Mouse (Mus musculus) adrenal gland, postnatal 14 days (tissue): Measurements from ENCODE around the gene Gucy1b2. TPM values are rescaled to one million over a fixed set of nuclear protein-coding genes. Genes with fewer than 3 reads are reported as not detected.
A peak's percentile ranks its signal among the peaks of the same experiment; 100 is the strongest.

Experiments used
- DNase-seq: peaks from one replicate; pipeline ENCODE4 v3.0.0; 2021; ENCODE audit warnings: mixed read lengths
- total RNA-seq: library from RNA; stranded (reverse); gene quantifications from 2 replicates; pipeline ENCODE4 v1.2.3, GENCODE M21; 2021

The Gucy1b2 gene
- total RNA-seq, 1 experiment from 2014 or later, result 0.93 TPM

DNA sequence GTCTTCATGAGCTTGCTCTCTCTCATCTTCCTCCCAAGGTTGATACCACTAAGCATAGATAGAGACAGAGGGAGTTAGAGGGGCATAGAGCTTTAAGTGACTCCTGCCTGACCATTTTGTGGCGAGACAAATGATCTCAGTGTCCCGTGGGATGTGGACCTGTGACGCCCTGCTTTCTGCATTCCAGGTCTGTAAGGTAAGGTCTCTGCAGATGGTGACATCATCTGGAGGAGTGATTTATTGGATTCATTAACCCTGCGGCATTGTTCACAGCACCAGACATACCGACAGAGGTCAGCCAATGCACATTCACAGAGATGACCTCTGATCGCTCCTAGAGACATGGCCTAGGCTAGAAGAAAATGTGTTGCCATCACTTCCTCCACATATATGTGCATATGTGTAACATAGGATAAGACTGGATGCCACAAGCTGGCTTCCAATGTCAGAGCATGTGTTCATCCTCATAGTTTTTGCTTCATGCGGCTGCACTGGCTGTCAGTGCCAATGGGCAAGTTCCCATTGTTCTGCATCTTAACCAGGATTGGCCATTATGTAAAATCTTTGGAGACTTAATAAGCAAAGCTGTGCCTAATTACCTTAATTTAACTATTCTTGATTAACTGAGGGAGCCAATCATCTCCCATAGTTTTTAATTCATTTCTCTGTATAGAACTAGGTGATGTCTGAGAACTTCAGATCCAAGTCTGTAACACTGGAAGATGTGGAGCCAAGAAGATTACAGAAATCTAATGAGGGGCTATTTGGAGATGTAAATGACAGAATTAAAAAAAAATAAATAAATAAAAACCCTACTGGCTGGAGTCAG lies 9.5 kb downstream of the Gucy1b2 start:
- DNase-seq, result no peak

DNA sequence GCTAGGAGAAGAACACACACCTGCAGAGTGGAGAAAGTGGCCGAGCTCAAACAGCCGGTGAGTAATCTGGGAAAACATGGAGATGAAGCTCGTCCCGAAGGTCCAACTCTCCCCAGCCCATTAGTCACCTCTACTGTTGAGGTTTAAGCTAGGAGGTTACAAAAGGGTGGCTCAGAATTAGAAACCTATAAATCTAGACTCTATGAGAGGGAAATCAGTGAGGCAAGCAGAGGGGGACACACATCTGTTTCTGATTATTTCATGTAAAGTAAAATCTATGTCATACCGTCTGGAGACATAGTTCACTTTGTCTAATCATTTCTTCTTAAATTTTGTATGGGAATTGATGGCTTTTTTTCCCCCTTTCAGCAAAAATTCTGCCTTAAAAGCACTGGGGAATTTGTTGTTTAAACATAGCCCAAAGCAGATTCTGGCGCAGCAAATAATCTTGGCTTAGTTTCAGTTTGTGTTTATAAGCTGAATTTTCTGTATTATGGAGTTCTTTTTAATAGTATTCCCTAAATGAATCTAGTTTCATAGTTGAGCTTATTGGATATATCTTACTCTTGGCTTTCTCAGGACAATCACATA lies 12.2 kb downstream of the Gucy1b2 start:
- no peak for DNase-seq

DNA sequence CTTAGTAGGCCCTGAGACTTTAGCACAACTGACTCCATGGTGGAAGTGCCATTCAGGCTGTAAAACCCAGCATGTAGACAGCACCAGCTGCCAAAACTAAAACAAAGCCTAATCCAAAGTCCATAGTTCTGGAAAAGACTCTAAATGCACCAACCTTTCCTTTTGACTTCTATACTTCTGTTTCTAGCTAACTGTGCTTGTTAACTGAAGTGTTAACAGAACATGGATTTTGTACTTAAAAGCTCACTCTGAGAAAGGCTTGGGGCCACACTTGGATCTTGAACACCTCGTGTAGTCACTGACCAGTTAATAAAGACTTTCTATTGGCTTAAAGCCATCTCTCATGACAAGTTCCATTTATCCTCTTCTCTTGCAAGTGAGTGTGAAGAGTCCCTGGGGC lies 13.1 kb downstream of the Gucy1b2 start:
- DNase-seq, result no peak

DNA sequence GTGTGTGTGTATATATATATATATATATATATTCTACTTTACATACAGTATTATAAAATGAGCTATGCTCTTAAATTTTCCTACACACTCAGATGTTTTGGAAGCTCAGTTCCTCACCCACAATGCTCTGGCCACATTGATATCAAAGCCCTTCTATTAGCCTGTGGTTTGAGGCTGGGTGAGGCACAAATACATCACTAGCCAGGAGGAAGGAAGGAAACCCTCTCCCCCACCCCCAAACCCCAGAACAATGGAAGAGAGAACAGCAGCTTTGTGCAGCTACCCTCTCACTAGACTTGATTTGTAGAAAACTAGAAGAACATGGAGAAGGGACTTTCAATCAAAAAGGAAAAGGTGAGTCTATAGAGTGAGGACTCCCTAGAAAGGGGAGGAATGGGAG lies 16.1 kb downstream of the Gucy1b2 start:
- no peak for DNase-seq

DNA sequence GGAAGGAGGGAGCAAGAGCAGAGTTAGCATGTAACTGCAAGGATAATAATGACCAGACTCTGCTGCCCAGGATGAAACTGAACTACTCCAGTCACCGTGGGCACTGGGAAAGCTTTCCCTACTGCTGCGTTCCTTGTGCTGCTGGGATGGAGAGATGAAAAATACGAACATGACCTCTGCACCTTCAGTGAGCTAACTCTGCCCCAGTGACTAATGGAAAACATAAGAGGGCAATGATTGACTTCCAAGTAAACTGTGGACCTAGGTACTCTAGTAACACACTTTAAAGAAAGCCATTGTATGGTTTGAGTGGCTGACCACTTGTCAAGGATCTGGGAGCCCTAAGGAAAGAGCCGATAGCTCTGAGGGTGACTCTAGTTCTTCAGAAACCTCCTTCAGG lies 17.9 kb downstream of the Gucy1b2 start:
- no peak for DNase-seq

DNA sequence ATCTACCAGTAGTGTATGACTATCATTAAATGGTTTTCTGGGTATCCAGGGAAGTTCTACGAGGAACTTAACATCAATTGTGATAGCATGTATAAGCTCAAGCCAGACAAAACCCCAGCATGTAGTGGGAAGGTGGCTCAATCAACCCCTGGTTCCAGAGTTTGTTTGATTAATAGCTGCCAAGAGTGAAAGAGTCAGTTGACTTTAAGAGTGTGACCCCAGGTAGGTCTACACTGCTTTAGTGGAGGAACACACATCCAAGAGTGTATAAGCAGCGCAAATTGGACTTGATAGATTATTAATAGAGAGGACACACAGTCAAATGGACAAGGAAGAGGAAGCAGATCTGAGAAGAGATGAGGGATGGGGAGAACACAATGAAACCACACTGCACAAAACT lies 18.3 kb downstream of the Gucy1b2 start:
- DNase-seq, result no peak

DNA sequence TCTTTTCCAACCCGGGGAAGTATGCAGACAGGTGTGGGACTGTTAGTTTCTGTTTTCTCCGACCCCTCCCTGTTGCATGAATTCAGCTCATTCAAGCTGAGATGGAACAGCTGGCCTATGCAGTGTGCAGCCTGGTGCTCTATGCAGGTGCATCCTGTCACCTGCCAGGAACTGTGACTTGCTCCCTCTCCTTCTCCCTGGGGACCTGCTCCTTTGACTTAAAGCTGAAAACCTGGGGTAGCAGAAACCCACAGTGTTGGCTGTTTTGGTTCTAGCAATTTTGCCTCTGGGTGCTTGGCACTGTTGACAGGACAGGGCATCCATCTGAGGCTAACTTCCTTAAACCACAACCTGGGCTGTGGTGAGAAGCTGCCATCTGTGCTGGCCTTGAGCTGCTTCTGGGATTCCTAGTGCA lies 30.8 kb downstream of the Gucy1b2 start:
- no peak for DNase-seq

DNA sequence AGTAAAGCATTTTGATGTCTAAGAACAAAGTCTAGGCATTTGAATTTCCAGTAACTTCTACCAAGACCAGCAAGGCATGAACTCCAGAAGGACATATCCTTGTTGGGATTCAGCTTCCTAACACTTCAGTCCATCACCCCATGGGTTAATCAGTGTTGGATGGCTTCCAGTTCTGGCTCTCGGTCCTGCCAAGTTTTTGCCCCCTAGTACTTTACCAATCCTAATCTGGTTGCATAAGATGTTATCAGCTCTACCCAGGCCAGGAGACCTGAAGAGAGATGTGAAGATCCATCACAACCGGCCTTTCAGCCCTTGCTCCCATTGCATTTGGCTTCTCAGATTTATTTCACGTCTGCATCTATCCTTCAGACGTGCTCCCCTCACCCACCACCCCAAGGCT lies 33.8 kb downstream of the Gucy1b2 start:
- DNase-seq, result no peak

DNA sequence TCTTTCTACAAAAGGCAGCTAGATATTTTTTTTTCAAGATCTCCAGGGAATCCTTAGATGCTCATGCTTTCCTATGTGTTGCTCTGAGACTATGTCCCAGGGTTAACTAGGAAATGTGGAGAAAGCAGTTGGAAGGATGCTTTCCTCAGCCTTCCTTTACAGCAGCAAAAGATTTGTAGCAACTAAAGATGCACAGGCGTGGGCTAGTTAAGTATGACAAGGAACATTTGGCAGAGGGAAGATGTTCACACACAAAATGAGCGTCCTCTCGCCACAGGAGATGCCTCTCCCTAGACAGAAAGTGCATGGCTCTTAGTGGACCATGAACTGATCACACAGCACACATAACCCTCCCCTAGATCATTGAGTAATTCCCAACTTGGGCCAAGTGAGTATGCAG lies 38.6 kb downstream of the Gucy1b2 start:
- DNase-seq, result no peak

DNA sequence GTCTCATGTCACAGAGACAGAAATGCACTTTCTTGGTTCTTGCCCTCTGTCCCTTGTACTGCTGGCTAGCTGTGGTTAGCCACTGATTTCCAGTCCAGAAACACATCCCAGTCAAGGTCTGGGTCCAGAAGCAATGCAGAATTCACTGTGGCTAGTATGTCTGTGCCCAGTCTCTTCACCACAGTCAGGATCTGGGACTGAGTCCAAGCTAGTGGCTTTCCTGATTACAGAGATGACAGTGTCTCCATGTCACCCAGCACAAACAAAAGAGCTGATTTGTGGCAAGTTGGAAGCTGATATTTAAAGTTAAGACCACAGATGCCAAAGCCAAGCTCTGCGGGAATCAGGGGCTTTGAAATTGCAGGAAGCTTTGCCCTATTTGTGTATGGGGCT lies 39.4 kb downstream of the Gucy1b2 start:
- DNase-seq, result peak; percentile 27

DNA sequence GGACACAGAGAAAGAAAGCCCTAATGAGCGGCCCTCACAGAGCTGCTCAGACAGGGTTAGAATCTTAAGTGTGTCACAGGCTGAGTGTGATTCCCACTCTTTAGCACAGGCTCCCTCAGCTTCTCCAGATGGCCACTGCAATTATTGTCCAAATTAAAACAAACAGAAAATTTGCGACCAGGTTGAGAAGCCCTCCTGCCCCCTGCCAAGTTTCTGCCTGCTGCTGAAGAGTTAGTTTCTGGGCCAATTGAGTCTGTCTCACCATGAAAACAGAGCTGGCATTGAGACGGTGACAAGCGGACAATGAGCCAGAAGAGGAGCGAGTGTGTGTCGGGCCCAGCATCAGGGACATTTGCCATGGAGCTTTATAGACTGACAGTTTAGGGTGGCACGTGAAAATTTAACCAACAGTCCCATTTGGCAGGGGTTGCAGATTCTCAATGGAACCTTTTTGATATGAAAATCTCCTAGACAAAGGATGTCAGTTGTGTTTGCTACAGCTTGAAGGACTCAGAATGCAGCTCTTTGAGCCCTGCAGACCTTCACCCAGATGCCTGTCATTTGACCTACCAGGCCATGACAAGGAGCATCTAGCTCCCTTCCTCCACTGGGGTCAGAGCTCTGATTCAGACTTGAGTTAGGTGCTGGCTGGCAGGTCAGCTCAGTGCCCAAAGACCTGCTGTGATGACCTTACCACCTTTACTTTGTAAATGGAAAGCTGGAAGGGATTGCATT lies 39.9 kb downstream of the Gucy1b2 start:
- no peak for DNase-seq

DNA sequence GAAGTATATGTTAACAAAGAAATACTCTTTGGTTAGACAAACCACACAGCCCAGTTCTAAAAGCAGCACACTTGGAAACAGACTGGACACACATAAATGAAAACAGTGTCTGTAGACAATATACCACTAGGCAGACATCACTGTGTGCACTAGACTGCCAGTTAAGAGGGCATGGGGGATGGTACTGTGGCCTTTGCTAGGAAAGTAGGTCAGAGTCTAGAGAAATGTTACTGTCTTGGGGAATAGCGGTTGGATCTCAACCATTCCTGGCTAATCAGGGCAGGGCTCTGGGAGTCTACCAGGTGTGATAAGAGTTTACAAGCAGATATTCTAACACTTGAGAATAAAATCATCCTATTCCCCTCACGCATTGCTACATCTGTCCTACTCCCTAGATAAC lies 60.7 kb downstream of the Gucy1b2 start:
- DNase-seq, result peak; percentile 42

DNA sequence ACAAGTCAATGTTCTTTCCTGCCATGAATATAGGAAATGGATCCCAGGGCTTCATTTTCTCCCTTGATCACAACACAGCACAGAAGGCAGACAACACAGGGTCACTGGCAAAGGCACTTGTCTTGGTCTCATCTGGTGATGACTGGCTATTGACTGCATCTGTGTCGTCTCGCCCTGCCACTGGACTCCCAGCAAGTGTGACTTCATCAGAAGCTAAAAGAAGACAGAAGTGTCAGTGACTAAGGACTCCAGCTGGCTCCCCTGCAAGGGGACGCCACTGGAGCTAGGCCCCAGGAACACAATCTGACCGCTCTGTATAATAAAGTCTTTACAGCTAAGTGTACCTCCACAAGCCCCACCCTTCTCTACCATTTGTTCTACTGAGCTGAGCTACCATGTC lies 63.3 kb downstream of the Gucy1b2 start:
- DNase-seq, result no peak

DNA sequence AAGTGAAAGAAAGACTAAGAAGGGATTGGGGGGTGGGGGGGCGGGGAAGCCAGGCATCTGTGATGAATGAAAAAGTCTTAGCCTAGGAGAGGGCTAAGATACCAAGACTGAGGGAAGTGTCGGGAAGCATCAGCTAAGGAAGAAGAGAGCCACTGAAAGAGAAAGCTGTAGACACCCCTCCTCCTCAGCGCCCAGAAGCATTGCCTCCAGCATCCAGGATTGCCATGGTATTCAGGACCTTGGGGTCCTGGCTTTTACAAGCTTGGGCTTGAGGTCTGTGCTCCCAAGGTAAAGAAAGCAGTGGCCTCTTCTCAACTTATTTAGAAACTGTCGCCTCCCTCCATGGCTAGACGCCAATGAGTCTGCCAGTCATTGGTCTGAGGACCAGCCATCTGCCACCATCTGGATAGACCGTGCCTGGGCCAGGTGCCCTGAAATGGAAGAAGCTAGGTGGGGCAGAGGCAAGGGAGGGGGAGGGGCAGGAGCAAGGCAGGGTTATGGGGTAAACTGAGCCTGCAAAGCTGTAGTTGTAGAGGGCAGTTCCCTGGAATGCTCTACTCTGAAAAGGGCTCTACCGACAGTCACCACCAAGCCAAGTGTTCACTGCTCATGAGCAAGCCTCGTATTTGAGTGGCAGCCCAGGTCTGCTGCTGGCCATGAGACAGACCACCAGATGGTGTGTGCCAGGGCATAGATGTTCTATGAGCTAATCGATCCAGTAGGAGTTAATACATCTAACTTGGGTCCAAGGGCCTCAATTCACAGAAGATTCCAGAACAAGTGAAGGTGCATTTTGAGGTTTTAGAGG lies 66.2 kb downstream of the Gucy1b2 start:
- peak; percentile 27 for DNase-seq

DNA sequence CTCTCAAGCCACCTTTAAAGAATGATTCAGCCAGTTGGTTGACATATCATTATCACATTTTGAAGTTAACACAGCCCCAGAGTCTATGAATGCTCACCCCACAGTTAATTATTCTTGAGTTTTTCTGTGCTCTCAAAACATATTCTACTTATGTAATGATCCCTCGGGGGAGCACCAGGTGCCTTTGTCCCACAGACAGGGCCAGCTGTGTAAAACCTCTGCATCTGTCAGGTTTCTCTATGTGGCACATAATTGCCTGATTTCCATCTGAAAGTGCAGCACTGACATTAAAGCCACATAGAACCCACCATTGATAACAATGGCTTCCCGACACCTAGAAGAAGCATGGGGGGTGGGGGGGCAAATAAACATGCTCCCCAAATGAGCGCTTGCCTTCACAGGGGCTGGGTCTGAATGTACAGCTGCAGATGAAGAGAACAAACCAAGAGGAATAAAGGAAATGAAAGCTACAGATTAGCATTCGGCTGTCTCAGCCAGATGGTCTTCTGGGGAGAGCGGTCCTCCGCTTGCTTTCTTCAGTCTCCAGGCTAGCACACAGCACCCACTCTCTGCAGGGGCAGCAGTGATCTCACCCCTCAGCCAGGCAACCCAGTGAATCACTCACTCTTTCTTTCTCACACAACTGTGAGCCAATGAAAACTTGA lies 66.9 kb downstream of the Gucy1b2 start:
- DNase-seq, result no peak

DNA sequence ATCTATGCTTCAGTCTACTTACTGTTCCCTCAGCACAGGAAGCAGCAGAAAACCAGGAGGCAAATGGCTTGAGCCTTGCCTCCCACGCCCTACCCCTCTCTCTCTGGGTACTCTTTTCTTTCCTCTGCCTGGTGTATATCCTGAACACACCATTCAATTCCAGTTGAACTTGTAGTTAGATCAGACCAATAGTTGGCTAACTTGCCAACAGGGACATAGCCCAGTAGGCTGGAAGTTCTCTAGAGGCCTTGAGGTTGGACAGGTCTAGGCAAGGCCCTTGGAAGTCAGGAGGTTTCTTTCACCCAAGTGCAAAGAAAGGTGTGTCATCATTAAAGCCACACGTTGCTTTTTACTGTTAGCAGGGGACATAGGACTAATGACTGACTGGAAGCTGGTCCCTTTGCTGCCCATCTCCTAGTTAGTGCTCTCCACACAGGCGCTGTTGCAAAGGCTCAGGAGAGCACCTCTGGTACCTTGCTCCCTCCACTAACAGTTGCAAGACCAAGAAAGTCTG lies 72.2 kb downstream of the Gucy1b2 start:
- DNase-seq, result no peak

DNA sequence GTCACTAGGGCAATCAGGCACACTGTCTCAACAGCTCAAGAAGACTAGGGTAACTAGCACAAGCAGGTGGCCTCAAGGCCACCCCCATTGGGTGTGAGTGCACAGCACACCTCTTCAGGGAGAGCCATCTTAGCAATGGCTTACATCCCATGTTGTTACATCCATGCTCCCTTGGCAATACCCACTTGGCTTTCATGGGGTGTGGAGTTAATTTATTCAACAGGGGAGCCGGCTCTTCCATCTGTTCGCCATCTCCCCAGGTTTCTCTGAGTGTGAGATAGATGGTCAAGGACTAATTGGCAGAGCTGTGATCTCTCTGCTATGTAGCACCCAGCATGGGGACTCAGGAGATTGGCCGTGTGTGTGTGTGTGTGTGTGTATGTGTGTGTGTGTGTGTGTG lies 73.0 kb downstream of the Gucy1b2 start:
- no peak for DNase-seq

DNA sequence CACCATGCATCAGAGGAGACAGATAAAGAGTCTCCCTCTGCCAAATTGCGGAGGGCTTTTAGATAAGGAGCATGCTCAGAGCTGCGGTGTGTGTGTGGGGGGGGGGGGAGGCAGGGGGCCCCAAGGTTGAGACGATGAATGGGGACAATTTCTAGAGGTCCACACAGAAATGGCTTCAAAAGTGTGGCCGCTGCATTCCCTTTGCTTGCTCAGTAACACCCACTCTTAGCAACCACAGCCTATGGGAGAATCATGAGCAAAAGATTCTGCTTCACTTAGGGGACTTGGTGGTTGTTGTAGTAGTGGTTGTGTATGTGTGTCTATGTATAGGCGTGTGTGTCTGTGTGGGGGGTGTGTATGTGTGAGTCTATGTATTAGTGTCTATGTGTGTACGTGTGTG lies 75.5 kb downstream of the Gucy1b2 start:
- no peak for DNase-seq

DNA sequence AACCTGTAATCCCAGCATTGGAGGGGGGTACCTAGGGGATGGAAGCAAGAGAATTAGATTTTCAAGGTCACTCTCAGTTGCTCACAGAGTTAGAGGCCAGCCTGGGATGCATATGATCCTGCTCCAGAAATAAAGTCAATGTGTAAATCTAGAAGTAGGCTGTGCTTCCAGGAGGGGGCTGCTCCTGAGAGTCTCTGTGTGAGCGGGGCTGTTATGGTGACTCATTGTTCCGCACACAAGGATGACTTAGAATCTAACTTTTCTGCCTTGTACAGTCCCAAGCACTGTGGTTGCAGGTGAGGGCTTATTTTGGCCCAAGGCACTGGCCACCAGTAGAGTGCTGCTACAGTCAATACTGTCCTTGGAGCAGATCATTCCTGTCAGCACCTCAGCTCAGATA lies 76.7 kb downstream of the Gucy1b2 start:
- DNase-seq, result no peak

DNA sequence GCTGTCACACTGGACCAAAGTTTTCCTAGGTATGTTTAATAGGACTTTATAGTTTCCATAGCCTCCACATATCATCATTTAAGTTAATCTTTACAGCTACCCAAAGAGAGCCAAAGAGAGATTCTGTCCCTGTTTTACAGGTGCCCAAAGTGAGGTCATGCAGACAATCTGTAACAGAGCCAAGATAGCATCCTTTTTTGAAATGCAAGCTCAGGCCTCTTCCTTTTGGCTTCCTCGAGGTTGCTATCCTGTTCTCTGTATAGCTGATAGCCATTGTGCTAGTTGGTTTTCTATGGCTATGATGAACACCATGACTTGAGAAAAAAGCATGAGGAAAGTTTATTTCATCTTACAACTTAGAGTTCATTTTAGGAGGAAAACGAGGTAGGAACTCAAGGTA lies 80.0 kb downstream of the Gucy1b2 start:
- no peak for DNase-seq

DNA sequence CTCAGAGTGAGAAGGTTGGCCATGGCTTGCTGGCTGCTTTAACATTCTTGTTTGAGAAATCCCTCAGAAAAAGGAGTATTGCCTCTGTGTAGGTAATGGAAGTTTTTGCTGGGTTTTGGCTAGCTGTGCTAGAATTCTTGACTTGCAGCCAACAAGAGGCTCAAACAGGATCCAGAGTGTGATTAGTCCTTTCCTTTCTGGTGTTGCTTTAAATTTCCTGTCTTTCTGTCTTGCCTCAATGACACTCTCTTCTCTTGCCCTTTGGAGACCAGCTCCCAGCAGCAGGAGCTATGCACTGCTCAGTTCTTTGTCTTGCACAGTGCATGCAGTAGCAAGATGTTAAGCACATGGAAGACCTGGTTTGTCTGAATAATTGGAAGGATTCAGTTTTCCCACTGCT lies 80.4 kb downstream of the Gucy1b2 start:
- peak; percentile 33 for DNase-seq

DNA sequence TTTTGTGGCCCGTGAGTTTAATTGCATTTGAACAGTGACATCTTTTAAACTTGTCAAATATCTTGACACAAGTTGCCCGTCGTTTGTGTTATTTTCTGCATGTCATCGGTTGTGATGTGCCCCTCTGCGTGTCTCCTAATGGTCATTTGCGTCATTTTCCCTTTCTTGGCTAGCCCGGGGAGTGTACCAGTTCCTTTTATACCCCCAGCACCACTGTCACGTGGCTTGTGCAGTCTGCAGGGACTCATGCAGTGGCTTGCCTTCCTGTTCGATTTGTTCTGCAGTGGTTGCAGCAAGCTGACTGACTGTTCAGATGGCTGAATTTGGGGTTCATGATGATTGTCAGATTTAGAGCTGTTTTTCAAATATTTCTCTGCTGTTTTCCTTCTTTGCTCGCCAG lies 82.1 kb downstream of the Gucy1b2 start:
- no peak for DNase-seq
